Mouse (Mus musculus) megakaryocyte, adult 5-6 weeks (primary cell): Measurements from ENCODE around the gene Neu2. TPM values are rescaled to one million over a fixed set of nuclear protein-coding genes. Genes with fewer than 3 reads are reported as not detected.

Experiments used
- ATAC-seq: 2 replicates; pipeline ENCODE4 v1.8.0; 2016; ENCODE audit warnings: mild to moderate bottlenecking, inconsistent platforms; ENCODE audit not compliant: poor library complexity, severe bottlenecking
- total RNA-seq, 2 experiments: library from RNA; stranded (forward) in 1 of 2; stranded (reverse) in 1 of 2; fragments of 153-499, 151-499 nt in 1 of 2; fragments of 221-1000, 200-1000 nt in 1 of 2; gene quantifications; 2 replicates each; pipeline versions ENCODE4 v1.2.3 to v1.2.4; 2015 to 2017

The Neu2 gene
- total RNA-seq, 2 experiments from 2014 or later, result not detected

DNA sequence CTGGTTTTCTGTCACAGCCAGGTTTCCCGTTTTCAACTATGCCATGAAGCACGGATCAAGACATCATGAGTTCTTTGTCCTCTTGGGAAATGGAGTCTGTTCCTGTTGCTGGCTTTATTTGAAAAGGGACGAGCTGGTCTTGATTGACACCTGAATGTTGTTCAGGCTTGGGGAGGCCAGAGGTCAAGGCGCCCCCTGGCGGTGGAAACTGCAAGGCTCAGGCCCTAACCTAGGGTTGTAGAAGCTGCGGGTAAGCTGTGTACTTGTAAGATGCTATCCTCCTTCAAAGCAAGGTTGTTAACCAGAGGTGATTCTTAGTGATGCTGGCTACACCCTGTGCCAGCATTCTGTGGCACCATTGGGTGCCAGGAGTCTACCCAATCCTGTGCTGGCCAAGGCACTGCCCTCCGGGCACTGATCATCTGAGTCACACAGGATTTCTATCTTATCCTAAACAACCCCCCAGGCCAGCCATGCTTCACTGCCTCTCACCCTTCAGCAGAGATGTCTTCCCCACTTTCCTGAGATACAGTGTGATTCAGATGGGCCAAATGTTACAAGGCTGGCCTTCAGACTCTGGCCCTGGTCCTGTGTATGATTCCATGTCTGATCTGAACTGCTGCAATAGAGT lies 98.8 kb downstream of the Neu2 start:
- ATAC-seq, result peak; percentile 73

DNA sequence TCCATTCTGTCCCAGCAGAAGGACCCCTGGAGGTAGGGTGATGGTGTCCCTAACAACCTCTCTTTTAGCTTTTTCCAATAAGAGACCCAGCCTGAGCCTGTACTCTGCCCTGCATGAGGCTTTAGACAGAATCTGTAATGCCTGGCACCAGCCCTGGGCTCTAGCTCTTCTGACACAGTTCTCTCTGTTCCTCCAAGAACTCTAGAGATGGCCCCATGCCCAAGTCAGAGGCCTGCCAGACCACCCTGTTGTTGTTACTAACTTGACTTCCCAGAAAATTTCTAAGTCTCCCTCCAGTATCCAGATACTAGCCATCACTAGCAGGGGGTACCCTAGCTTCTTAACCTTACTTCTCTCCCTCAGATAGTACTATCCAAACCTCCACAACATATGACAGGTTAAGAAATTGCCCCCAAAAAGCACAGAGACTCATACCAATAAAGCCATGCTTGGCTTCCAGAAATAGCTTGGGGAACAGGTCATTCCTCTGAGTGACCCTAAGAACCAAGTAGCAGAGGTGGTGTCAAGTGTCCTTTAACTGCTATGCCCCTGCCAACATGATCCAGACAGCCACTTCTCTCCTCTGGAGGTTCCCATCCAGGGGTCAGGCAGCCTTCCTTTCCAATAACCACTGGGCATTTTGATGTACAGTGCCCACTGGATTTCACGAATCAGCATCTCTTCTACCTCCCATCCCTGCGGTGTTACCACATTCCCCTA lies 105.0 kb downstream of the Neu2 start:
- ATAC-seq, result no peak

- peak; percentile 81 for ATAC-seq
Observed at GRCm38 (mm10) chr1:87620211-87620668, 110.6 kb downstream of the Neu2 start, which contains the start of gene Inpp5d. Gene Inpp5d (plus strand): TSS chr1:87620312.

GRCm38 (mm10) chr1:87620693-87621092 lies 111.0 kb downstream of the Neu2 start:
- ATAC-seq, result peak; percentile 15; the same call in 1 of the 2 replicates

DNA sequence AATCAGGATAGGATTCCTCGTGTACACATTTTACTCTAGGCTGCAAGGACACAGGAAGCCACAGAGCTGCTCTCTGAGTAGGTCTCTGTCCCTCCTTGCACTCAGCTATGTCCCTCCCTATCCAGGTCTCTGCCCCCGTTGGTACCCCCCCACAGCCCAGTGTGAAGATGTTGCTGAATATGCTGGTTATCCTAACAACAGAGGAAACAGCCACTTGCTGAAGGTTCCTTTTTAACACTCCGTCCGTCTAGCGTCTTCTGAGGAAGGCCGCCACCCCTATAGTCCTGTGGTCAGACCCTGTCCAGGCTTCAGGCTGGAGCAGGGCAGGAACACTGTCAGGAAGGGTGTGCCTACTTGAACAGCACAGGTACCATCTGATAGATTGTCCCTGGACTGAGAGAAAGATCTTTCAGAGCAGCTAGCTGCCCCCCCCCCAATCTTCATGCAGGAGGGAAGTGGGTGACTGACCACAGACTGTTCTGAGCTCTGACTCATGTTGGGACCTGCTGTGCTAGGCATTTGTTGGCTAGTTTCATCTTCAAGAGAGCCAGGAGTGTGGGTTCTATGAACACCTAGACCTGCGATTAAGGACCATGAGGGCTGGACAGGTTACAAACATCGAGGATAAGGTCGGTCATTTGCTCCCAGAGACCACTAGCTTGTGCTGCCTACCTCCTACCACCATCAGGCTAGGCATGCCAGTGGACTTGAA lies 111.6 kb downstream of the Neu2 start:
- ATAC-seq, result peak; percentile 39

DNA sequence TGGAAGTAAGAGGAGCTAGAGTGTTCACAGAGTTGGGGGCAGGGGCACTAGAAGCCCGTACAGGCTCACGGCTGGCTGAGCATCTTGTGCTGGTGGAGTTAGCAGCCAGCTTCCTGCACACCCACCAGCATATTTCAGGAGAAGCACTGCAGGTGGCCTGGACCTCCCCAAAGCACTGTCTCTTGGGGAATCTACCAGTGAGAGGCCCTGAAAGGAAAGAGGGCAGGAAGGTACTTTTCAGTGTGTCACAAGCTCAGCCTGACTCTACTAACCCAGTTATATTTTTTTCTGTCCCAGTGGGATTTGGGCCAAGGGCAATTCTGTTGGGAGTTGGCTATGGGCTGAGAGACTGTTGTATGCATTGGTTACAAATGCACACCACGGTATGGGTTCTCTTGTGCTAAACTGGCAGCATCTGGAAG lies 112.2 kb downstream of the Neu2 start:
- ATAC-seq, result no peak

DNA sequence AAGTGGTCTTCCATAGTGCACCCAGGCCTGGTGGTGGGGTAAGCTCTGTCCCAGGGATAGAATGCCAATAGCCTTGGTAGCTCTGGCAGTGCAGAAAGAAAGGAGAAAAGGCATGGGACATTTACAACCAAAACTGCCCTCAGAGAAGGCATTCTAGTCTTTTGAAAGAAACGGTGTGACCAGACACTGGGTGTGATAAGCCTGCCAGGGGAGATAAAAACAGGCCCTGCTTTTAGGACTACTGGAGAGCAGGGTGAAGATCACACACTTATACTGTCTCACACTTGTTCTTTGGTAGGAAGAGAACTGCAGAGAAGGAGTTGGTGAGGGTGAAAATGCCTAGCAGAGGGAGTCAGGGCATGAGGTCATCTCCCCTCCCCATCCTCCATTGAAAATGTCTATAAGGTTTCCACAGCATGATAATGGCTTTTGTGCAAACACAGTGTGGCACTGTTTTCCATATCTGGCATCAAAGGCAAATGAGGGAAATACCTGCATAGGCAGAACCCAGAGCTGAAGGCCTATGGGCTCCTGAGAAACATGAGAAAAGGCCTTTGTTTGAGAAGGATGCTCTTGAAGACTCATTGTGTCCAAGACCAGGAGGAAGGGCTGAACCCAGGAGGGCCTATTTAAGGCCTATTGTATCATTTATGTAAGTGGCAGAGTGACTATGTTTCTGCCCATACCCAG lies 114.4 kb downstream of the Neu2 start:
- no peak for ATAC-seq

DNA sequence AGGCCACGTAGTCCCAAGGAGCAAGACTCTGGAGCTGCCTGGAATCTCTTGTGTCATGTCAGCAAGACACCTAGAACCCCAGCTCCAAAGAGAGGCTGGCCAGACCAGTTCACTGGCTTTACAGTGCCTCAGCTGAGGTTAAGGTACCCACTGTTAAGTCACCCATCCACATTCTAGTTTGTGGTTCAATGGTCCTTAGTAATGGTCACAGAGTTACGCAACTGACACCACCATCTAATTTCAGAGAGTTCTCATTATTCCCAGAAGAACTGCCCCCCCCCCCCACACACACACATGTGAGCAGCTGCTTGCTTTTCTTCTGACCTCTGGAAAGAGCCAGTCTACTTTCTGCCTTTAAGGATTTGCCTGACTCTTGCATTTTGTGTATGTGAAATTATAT lies 115.1 kb downstream of the Neu2 start:
- ATAC-seq, result no peak

DNA sequence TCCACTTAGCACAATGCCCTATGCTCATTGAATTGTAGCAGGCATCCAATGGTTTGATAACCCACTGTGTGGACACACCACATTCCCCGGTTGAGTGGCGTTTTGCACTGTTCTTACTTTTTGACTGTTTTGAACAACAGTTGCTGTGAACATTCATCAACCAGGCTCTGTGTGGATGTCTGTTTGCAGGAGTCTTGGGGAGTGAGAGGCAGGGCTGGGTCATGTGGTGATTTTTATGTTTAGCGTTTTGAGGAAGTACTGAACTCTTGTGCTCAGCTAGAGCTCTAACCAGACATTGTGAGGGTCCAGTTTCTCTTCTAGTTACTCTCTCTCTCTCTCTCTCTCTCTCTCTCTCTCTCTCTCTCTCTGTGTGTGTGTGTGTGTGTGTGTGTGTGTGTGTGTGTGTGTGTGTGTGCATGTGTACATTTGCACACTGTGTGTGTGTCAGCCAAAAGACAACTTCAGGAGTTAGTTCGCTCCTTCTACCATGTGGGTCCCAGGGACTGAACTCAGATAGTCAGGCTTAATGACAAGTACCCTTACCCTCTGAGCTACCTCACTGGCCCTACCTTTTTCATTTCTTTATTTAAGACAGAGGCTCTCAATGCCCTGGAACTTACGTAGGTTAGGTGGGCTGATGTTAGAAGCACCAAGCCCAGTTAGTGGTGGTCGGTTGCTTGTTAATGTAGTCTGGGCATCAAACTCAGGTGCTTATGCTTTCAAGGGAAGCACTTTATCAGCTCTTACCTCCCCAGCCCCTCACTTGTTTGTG lies 115.8 kb downstream of the Neu2 start:
- peak; percentile 25; the same call in 1 of the 2 replicates for ATAC-seq

DNA sequence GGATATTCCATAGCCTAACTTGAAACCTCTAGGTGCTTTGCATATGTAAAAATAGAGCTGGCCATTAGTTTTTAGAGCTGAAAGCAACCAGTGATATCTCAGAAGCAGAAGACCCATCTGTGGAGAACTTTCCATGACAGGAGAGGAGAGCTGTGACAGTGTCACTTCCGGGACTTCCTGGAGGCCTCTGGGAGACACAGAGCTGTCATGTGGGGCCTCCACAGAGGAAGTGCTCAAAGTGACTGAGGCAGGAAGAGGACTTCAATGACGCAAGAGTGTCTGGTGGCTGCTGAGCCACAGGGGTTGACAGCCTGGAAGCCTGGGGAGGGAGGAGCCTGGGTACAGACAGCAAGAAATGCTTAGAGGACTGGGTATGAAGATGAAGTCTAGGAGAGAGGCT lies 116.7 kb downstream of the Neu2 start:
- ATAC-seq, result peak; percentile 92

DNA sequence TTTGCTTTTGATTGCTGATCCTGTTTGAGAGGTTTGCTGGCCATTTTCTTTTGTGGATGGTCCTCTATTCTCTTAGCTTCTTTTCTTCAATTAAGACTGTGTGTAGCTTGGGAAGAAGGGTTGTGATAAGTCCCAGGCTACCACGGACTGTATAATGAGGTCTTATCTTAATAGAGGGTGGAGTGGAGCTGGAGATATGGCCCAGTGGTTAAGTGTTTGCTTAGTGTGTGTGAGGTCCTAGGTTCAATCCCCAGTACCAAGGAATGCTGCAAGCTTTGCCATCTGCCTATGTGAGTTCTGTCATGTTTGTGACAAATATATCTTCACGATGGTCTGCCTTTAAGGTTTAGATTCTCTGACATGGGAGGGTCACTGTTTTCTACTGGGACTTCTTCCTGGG lies 118.4 kb downstream of the Neu2 start:
- ATAC-seq, result no peak

DNA sequence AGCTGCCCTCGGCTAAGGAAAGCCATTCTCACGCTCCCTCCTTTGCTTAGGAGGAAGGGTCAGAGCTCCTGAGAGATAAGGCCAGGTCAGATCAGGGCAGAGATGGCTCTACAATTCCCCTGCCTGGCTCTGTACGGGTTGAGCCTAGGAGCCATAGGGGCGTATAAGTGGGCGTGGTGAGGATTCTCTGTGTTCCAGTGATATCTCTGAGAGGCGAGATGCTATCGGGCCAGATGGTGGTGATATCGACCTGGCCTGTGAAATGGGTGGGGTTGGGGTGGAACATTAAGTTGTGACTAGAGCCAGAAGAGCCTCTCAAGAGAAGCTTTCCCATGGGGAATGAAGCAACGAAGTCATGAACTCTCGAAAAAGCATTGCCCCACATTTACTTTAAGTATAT lies 121.9 kb downstream of the Neu2 start:
- ATAC-seq, result no peak

- ATAC-seq, result peak; percentile 49; the same call in 1 of the 2 replicates
Observed at GRCm38 (mm10) chr1:87632163-87632562, 122.5 kb downstream of the Neu2 start.

- ATAC-seq, result no peak
Observed at GRCm38 (mm10) chr1:87636716-87637117, 127.0 kb downstream of the Neu2 start.

GRCm38 (mm10) chr1:87637121-87637877 lies 127.6 kb downstream of the Neu2 start:
- ATAC-seq, result peak; percentile 86

DNA sequence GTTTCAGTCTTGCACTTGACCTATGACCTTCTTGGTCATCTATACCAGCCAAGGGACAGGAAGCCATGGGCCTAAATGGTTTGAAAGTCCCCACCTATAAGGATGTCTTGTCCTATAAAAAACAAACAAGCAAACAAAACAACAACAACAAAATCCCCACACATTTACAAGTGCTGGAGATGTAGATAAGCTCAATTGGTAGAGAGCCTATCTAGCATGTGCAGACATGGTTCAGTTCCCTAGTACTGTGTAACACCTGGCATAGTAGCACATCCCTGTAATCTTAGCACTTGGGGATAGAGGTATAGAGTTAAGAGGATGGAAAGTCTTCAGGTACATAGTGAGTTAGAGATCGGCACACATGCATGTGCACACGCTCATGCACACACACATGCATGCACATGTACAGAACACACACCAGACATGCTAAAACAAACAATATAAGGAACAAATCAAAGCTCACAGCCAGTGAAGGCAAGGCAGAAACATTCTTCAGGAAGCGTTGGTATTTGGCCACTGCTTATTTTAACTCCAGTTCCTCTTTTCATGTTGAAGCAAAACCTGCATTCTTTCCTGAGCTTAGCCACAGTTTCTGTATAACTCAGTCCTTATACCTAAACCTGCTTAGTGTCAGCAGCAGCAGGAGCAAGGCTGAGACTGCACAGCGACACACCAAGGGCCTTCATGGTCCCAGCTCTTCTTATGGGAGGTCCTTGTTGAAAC lies 128.3 kb downstream of the Neu2 start:
- ATAC-seq, result peak; percentile 27

DNA sequence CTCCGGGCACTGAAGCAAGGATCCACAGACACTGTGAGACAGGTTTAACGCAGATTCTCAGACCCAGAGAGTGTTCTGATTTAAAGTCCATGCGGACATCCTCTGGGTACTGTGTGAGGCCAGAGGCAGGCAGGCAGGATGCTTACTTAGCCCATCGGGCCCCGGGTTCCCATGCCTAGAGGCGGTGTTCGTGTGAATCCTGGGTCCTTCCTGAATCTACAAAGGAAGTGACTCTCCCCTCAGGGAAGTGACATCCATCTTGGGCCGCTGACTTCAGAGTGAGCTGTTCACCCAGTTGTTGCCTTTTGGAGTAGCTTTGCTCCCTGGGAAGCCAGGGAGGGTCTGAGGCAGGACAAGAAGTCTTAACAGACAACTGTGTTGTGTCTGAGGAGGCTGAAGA lies 130.0 kb downstream of the Neu2 start:
- no peak for ATAC-seq

GRCm38 (mm10) chr1:87640165-87640661 lies 130.5 kb downstream of the Neu2 start:
- ATAC-seq, result peak; percentile 34

- ATAC-seq, result no peak
Observed at GRCm38 (mm10) chr1:87643016-87643415, 133.3 kb downstream of the Neu2 start.
